Mouse (Mus musculus): ENCODE data around the gene Dpy19l1. TPM values are rescaled to one million over a fixed set of nuclear protein-coding genes. Genes with fewer than 3 reads are reported as not detected.

The Dpy19l1 gene
- 2.3 TPM in 2 replicates for polyA plus RNA-seq (2012; ENCODE audit: insufficient read depth, low replicate concordance)

DNA sequence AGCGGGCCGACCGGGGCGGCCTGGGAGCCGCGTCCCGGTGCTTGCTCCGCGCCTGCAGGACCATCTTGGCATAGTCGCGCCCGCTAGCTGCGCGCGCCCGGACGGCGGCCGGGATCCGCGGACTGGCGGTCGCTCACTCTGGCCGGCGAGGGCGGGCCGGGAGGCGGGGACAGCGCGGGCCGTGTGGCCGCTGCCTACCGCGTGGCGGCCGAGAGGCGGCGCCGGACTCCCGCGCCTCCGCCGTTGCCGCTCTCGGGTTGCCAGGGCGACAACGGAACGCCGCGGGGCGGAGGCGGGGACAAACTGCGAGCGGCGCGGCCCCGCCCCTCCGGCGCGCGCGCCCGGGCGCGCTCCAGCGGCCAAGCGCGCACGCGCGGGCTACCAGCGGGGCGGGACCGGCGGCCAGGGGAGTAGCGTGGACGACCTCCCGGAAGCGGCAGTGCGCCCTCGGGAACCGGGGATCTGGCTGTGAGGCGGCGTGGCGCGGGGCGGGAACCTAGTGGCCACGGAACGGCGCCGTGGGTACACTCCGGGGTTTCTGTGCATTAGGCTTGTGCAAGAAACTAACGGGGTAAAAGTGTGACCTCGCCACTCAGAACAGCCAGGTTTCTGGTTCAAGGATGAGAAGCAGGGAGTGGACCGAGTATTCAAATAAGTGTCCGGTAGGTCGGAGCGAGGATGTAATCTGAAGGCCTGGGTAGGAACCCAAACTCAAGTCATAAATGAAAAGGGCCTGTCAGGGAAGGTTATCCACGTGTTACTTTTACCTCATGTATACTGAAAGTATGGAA lies at the start of gene Dpy19l1:
Dpy19l1 (minus strand) TSS at position 74 of the 791 bp plus-strand sequence.
- H3K36me3 ChIP-seq (replicated peaks; ENCODE audit: low read length): peaks cover 9% of the 10 kb centered on the region
- 0 out of 2 replicates have a peak, but pooled peaks cover 2% of the 10 kb centered on the region for H3K9me3 ChIP-seq
- TF ChIP-seq GATA1 (IDR thresholded peaks at IDR 0.05; ENCODE audit: borderline replicate concordance, low read length) (no peak), FLI1 (IDR thresholded peaks at IDR 0.05; ENCODE audit: low read length) (no peak)
- H3K4me1 ChIP-seq: peaks cover 52% of the 10 kb centered on the region
- no peaks in the 10 kb centered on the region for H3K27me3 ChIP-seq (replicated peaks)
- peak within 1 kb of the TSS; percentile 96 for H3K4me3 ChIP-seq (replicated peaks)

DNA sequence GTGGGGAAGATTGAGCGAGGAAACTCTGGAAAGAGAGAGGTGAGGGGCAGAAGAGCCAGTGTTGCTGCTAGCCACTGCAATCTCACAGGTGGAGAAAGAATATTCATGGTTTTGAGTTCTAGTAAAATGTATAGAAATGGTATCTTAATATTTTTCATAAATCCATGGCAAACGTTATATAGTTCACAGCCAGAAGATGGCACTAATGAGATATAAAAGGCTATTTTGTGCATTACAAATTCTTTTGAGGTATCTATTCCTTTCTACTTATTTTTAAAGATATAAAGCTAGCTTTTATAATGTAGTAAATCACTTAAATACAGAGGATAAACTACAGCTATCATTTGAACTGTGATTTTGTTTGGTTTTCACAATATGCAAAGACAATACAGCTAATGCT lies 35.2 kb upstream of the Dpy19l1 start:
- H3K9me3 ChIP-seq: no peaks in the 10 kb centered on the region
- H3K36me3 ChIP-seq (replicated peaks; ENCODE audit: low read length): no peaks in the 10 kb centered on the region
- H3K4me3 ChIP-seq (replicated peaks): no peak overlapping the region
- H3K27me3 ChIP-seq (replicated peaks): no peaks in the 10 kb centered on the region
- TF ChIP-seq FLI1 (IDR thresholded peaks at IDR 0.05; ENCODE audit: low read length) (no peak), GATA1 (IDR thresholded peaks at IDR 0.05; ENCODE audit: borderline replicate concordance, low read length) (no peak)
- H3K4me1 ChIP-seq: peaks cover 6% of the 10 kb centered on the region

DNA sequence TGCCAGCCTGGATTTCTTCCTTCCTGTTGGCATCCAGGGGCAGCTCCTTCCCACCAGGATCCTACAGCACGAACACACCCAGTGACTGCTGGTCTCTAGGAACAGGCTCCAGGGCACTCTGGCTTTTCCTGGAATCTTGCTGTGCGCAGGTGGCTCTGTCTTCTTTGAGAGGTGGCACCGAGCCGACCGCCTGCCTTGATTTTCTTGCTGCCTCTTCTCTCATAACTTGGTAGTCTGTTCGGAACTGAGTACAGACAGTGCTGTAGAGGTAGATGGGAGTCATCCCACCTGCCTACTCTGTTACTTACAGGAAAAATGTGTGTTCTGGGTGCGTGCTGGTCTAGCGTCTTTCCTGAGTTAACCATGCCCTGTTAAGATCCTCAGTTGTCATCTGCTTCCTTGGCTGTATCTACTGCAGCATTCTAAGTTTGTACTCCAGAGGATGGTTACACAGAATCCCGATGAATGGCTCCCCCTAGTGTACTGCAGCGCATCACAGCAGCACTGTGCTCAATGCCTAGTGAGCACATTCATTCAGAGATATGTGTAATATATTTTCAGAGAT lies 13.7 kb upstream of the Dpy19l1 start:
- Histone ChIP-seq H3K27me3 (replicated peaks) (peaks cover 13% of the 10 kb centered on the region), H3K4me3 (replicated peaks) (no peak overlapping the region), H3K9me3 (no peaks in the 10 kb centered on the region), H3K4me1 (peaks cover 6% of the 10 kb centered on the region), H3K36me3 (replicated peaks; ENCODE audit: low read length) (no peaks in the 10 kb centered on the region)
- no peak for TF ChIP-seq FLI1 (IDR thresholded peaks at IDR 0.05; ENCODE audit: low read length)
- TF ChIP-seq GATA1 (IDR thresholded peaks at IDR 0.05; ENCODE audit: borderline replicate concordance, low read length): no peak

DNA sequence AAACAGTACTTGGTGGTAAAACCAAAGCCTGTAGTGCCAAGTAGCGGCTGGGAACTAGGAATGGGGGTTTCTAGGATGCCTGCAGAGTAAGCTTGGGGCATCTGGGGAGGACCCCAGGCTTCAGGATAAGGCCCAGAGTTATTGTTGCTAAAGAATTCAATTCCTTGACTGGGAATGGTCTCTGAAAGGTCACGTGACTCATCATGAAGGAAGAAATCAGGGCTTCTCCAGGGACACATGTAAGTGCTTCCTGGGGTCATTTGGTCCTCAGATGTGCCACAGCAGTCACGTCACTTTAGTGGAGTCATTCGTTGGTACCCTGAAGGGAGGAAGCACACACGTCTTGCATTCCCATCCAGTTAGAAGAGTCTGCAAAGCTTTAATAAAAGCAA lies 11.1 kb upstream of the Dpy19l1 start:
- no peaks in the 10 kb centered on the region for H3K36me3 ChIP-seq (replicated peaks; ENCODE audit: low read length)
- TF ChIP-seq FLI1 (IDR thresholded peaks at IDR 0.05; ENCODE audit: low read length): no peak
- TF ChIP-seq GATA1 (IDR thresholded peaks at IDR 0.05; ENCODE audit: borderline replicate concordance, low read length): no peak
- H3K9me3 ChIP-seq: no peaks in the 10 kb centered on the region
- no peak overlapping the region for H3K4me3 ChIP-seq (replicated peaks)
- peaks cover 11% of the 10 kb centered on the region for H3K4me1 ChIP-seq
- H3K27me3 ChIP-seq (replicated peaks): peaks cover 13% of the 10 kb centered on the region

DNA sequence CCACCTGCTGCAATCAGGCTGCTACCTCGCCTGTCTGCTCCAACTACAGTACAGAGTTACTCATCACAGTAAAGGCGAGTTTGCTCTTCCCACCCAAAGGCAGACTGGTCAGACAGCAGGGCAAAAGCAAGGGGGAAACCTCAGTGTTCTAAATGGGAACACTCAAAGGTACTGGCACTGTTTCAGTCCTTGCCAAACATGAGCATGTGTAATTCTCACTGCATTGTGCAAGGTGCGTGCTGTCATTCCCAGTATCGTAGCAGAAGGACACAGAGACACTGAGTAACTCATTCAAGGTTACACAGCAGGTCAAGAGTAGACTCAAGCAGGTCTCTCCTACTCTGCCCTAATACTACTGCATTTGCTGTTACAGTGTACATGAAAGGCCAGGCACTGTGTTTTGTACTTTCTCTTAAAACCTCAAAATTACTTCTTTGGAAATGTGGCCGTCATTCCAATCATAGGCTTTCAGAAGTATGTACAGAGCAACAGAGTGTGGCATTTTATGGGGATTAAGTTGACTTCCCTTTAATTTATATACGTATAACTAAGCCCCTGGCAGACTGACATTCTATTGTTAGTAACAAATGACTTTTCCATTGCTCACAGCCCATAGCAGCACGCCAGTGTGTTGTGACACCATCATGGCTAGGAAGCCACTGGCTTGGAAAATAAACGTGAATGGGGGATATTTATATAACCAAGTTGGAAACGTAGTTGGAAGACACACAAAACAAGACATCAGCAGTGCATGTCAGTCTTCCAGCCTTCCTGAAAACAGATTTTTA lies 10.5 kb upstream of the Dpy19l1 start:
- Histone ChIP-seq H3K4me3 (replicated peaks) (no peak overlapping the region), H3K27me3 (replicated peaks) (peaks cover 13% of the 10 kb centered on the region), H3K9me3 (no peaks in the 10 kb centered on the region), H3K36me3 (replicated peaks; ENCODE audit: low read length) (no peaks in the 10 kb centered on the region), H3K4me1 (peaks cover 11% of the 10 kb centered on the region)
- no peak for TF ChIP-seq GATA1 (IDR thresholded peaks at IDR 0.05; ENCODE audit: borderline replicate concordance, low read length)
- no peak for TF ChIP-seq FLI1 (IDR thresholded peaks at IDR 0.05; ENCODE audit: low read length)

DNA sequence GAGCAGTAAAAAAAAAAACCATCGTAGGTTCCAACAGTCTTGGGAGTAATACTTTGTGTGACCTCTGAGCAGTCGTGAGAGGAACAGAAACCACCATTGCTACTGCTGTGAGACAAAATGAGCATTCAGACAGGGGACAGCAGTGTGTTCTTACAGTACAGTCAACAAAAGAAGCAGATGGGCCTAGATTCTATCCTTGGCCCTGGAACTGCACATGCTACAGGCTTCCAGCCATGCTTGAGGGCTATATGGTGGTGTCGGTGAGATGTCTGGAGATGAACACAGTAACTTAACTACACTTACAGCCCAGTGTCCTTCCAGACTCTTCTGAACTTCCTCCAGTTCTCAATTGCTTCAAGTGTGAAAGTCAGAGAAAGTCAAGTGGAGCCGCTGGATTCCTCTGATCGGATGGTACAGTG lies 9.2 kb upstream of the Dpy19l1 start:
- Histone ChIP-seq H3K36me3 (replicated peaks; ENCODE audit: low read length) (no peaks in the 10 kb centered on the region), H3K27me3 (replicated peaks) (peaks cover 13% of the 10 kb centered on the region), H3K4me3 (replicated peaks) (no peak overlapping the region), H3K4me1 (peaks cover 11% of the 10 kb centered on the region), H3K9me3 (no peaks in the 10 kb centered on the region)
- no peak for TF ChIP-seq GATA1 (IDR thresholded peaks at IDR 0.05; ENCODE audit: borderline replicate concordance, low read length)
- no peak for TF ChIP-seq FLI1 (IDR thresholded peaks at IDR 0.05; ENCODE audit: low read length)

DNA sequence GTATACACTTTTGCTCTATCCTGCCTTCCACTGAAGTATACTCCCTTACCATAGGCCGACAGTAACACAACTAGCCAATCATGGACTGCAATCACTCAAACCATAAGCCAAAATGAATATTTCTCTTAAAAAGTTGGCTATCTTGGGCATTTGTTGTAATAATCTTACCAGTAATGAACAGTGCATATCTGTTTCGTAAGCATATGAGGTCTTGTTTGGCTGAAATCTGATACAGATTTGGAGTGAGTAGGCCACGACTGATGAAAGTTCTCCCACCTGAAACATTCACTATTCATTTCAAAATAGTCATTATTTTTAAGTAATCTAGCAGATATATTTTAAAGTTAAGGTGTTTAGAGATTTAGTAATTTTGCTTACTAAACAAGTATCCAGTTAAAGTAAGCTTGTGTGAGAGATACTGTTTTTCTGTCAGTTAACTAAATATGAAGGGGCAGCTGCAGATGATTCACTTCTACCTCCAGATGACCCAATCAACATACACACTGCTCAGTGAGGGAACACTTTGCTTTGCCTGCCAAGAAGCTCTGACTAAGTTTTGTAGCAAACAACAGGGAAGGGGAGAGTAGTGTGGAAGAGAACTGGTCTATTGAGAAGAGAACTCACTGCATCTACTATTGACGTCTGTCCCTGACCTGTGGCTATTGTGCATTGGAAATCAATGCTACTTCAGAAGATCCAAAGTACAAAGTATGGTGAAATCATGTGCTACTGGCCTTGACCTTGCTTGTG lies 8.6 kb upstream of the Dpy19l1 start:
- peaks cover 8% of the 10 kb centered on the region for H3K4me1 ChIP-seq
- no peaks in the 10 kb centered on the region for H3K9me3 ChIP-seq
- H3K36me3 ChIP-seq (replicated peaks; ENCODE audit: low read length): no peaks in the 10 kb centered on the region
- H3K27me3 ChIP-seq (replicated peaks): peaks cover 13% of the 10 kb centered on the region
- H3K4me3 ChIP-seq (replicated peaks): no peak overlapping the region
- no peak for TF ChIP-seq FLI1 (IDR thresholded peaks at IDR 0.05; ENCODE audit: low read length)
- TF ChIP-seq GATA1 (IDR thresholded peaks at IDR 0.05; ENCODE audit: borderline replicate concordance, low read length): no peak

DNA sequence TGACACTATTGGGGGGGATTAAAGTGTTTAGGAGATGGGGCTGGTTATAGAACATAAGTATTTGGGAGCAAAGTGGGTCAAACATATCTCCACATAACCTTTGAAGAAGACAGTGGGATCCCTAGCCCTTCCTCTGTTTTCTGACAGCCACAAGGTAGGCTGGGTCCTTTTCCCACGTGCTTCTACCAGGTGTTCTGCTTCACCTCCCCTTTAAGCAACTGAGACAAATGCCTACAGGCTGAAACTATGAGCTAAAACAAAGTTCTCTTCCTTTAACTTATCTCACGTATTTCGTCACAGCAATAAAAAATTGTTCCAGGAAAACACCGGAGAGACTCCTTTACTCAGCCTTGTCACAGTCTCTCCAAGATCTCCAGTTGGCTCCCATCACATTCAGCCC lies 5.9 kb upstream of the Dpy19l1 start:
- Histone ChIP-seq H3K4me1 (peaks cover 22% of the 10 kb centered on the region; the same call in 1 of the 2 replicates), H3K27me3 (replicated peaks) (peaks cover 9% of the 10 kb centered on the region), H3K36me3 (replicated peaks; ENCODE audit: low read length) (peaks cover 4% of the 10 kb centered on the region), H3K9me3 (no peaks in the 10 kb centered on the region), H3K4me3 (replicated peaks) (no peak overlapping the region)
- TF ChIP-seq FLI1 (IDR thresholded peaks at IDR 0.05; ENCODE audit: low read length) (no peak), GATA1 (IDR thresholded peaks at IDR 0.05; ENCODE audit: borderline replicate concordance, low read length) (no peak)

DNA sequence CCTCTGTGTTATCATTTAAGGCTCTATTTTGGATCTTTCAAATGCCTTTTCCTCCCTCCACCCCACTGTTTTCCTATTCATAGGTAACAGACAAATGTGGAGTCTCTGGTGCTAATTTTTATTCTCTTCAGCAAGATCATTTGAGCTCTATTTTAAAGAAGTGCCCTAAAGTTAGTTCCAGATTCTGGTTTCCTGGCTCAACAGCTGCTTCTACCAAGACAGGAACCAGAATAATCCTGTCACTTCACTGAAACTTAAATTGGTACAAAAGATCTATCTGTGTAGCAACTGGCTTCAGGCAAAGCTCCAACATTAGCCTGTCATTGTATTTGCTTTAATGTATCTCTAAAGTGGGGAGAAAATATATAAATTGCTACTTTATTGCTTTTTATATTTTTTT lies 3.6 kb upstream of the Dpy19l1 start:
- Histone ChIP-seq H3K27me3 (replicated peaks) (no peaks in the 10 kb centered on the region), H3K4me3 (replicated peaks) (no peak overlapping the region), H3K36me3 (replicated peaks; ENCODE audit: low read length) (peaks cover 4% of the 10 kb centered on the region), H3K4me1 (peaks cover 30% of the 10 kb centered on the region), H3K9me3 (no peaks in the 10 kb centered on the region)
- TF ChIP-seq FLI1 (IDR thresholded peaks at IDR 0.05; ENCODE audit: low read length): no peak

All from megakaryocyte, embryonic 14.5 days (primary cell).